Mouse (Mus musculus) stomach, embryonic 15.5 days (tissue): ENCODE measurements at regions not wholly inside any gene's neighbourhood (a gene's known extent, or its start where the extent isn't known, plus 50 kb on each side); places are given as distances from the start of the nearest gene placed in this dataset.

Source experiments
- ATAC-seq: fragments of 200-750 bp; cut with Nextera tagmentation; 2 replicates; pipeline ENCODE4 v1.8.0; 2017; ENCODE audit warnings: low read depth, moderate number of reproducible peaks, moderate TSS enrichment; ENCODE audit not compliant: insufficient read depth, low FRiP score
- H3K27ac ChIP-seq: fragments of 300-500 bp; sonication (generic); 2 replicates; pipeline ENCODE4 v1.5.1; 2015; ENCODE audit warnings: mild to moderate bottlenecking, inconsistent platforms
- H3K27me3 ChIP-seq: fragments of 300-500 bp; sonication (generic); replicated peaks from 2 replicates; pipeline ENCODE4 v1.6.1; 2015; ENCODE audit warnings: inconsistent platforms
- H3K36me3 ChIP-seq: fragments of 300-500 bp; sonication (generic); 2 replicates; pipeline ENCODE4 v1.6.1; 2015; ENCODE audit warnings: inconsistent platforms
- H3K4me1 ChIP-seq: fragments of 300-500 bp; sonication (generic); 2 replicates; pipeline ENCODE4 v1.6.1; 2015; ENCODE audit warnings: inconsistent platforms
- H3K4me2 ChIP-seq: fragments of 300-500 bp; sonication (generic); 2 replicates; pipeline ENCODE4 v1.6.1; 2015; ENCODE audit warnings: mild to moderate bottlenecking, inconsistent platforms
- H3K4me3 ChIP-seq: fragments of 300-500 bp; sonication (generic); replicated peaks from 2 replicates; pipeline ENCODE4 v1.5.1; 2015; ENCODE audit warnings: inconsistent platforms
- H3K9ac ChIP-seq: fragments of 300-500 bp; sonication (generic); 2 replicates; pipeline ENCODE4 v1.6.1; 2015; ENCODE audit warnings: inconsistent platforms
- H3K9me3 ChIP-seq: fragments of 300-500 bp; sonication (generic); 2 replicates; pipeline ENCODE4 v1.6.1; 2016; ENCODE audit warnings: inconsistent platforms
- WGBS: fragments of 180-500 bp; shearing (Covaris S2); methylation state at CpG from one replicate; pipeline ENCODE4 v1.1.7; 2015; 5-methylcytosine and 5-hydroxymethylcytosine counted together

DNA sequence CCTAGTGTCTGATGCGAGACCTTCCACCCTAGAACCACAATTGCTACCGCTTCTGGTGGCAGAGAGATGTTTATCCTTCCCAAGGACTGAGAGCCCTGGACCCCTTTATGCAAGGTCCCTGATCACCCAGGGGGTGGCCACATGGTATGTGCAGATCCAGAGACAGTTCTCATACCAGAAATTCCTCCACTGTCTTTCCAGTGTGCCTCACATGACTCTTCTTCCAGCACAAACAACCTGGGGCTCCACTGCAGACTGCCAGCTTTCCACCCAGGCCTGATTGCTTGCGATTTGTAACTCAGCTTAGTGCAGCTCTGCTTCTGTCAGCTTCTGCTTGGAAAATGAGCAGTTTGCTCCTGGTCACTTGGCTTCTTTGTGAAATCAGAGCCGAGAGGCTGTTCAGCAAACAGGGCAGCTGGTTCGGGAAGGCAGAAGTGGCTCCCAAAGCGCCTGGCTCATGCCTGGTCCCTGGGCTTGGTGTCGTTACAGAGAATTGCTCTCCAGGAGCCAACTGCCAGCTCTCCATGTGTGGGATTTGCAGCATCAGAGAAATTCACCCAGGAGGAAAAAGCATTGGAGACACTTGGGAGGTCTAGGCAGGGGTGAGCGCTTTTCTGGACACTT, 174.9 kb upstream of the Lef1 start:
- Histone ChIP-seq H3K4me1 (no peaks in the 10 kb centered on the region), H3K9ac (no peak overlapping the region), H3K27me3 (no peaks in the 10 kb centered on the region), H3K36me3 (no peaks in the 10 kb centered on the region), H3K4me2 (no peak overlapping the region), H3K9me3 (no peaks in the 10 kb centered on the region), H3K27ac (no peak overlapping the region), H3K4me3 (no peak overlapping the region)
- no peak for ATAC-seq
- WGBS, result 47% methylated on average over 8 of the region's 8 CpGs

- no peak overlapping the region for H3K27ac ChIP-seq
- H3K27me3 ChIP-seq, result no peaks in the 10 kb centered on the region
- H3K9me3 ChIP-seq, result no peaks in the 10 kb centered on the region
- H3K36me3 ChIP-seq, result no peaks in the 10 kb centered on the region
- H3K4me3 ChIP-seq, result no peak overlapping the region
- no peak for ATAC-seq
- H3K9ac ChIP-seq, result no peak overlapping the region
- 63% methylated on average over 6 of the region's 6 CpGs for WGBS
- no peaks in the 10 kb centered on the region for H3K4me1 ChIP-seq
- H3K4me2 ChIP-seq, result no peak overlapping the region
Observed at GRCm38 (mm10) chr3:130932723-130933122, 177.5 kb upstream of the Lef1 start.

DNA sequence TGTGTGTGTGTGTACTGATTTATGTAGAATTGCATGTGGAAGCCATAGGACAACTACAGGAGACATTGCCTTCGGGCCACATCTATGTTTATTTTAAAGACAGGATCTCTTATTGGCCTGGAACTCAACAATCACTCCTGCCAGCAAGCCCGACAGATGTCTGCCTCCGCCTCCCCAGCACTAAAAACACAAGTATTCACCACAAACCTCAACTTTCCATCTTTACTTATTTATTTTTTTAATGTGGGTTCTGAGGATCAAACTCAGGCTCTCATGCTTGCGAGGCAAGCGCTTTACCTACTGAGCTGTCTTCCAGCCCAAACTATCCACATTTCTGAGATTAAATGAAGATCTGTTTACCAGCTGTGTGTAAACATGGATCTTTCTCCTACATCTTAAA, 178.0 kb upstream of the Lef1 start:
- no peak for ATAC-seq

GRCm38 (mm10) chr3:130925000-130925399, 185.3 kb upstream of the Lef1 start:
- no peak overlapping the region for H3K4me3 ChIP-seq
- H3K27ac ChIP-seq, result no peak overlapping the region
- WGBS, result 59% methylated on average over 5 of the region's 5 CpGs
- H3K9me3 ChIP-seq, result no peaks in the 10 kb centered on the region
- no peaks in the 10 kb centered on the region for H3K27me3 ChIP-seq
- H3K36me3 ChIP-seq, result no peaks in the 10 kb centered on the region
- no peak for ATAC-seq
- no peak overlapping the region for H3K9ac ChIP-seq
- no peak overlapping the region for H3K4me2 ChIP-seq
- no peaks in the 10 kb centered on the region for H3K4me1 ChIP-seq

More for the DNA sequence above, 178.0 kb upstream of the Lef1 start:
- WGBS, result 79% methylated on average over 5 of the region's 5 CpGs
- Histone ChIP-seq H3K36me3 (no peaks in the 10 kb centered on the region), H3K9ac (no peak overlapping the region), H3K9me3 (no peaks in the 10 kb centered on the region), H3K27me3 (no peaks in the 10 kb centered on the region), H3K4me1 (no peaks in the 10 kb centered on the region), H3K4me3 (no peak overlapping the region), H3K27ac (no peak overlapping the region), H3K4me2 (no peak overlapping the region)

GRCm38 (mm10) chr3:130923615-130923958, 186.7 kb upstream of the Lef1 start:
- H3K4me2 ChIP-seq, result peak overlapping the region; percentile 44
- no peak overlapping the region for H3K9ac ChIP-seq
- no peaks in the 10 kb centered on the region for H3K4me1 ChIP-seq
- H3K27ac ChIP-seq, result no peak overlapping the region
- H3K9me3 ChIP-seq, result no peaks in the 10 kb centered on the region
- peak overlapping the region; percentile 13 for H3K4me3 ChIP-seq
- no peak for ATAC-seq
- H3K36me3 ChIP-seq, result no peaks in the 10 kb centered on the region
- no peaks in the 10 kb centered on the region for H3K27me3 ChIP-seq
- 26% methylated on average over 8 of the region's 8 CpGs for WGBS

DNA sequence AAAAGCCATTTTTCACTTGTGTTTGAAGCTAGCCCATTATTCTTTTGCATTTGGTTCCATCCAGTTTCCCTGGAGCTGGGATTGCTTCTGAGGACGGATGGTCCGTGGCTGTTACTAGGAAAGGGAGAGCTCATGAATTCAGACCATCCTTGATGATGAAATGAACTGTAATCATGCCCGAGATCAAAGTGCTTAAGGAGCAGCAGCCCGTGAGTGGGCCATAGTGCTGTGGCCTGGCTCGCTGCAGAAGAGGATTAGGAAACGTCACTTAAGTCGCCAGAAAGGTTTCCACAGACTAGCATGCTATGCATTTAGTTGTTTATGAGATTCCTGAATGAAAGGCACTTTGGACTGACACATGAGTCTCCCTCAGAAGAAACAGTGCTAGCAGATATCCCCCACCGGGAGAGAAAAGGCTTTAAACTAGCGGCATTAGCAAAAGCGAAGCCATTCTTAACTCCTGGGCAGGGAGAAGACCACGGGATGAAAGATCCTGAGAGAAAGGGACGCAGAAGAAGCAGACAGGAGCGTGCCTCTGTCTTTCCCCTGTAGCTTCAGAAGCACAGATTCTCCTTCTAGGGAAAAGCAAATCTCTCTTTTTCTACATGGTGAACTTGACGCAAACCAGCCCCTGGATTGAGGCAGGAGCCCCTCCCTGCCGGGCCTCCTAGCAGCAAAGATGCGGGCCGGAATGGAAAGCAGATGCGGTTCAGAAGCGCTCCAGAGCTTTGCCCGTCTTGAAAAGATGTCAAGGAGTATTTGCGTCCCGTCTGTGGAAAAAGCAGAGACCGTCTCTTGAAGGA, 187.3 kb upstream of the Lef1 start:
- Histone ChIP-seq H3K4me1 (no peaks in the 10 kb centered on the region), H3K27ac (no peak overlapping the region), H3K36me3 (no peaks in the 10 kb centered on the region), H3K9ac (no peak overlapping the region), H3K9me3 (no peaks in the 10 kb centered on the region), H3K4me2 (peak overlapping the region; percentile 44), H3K27me3 (no peaks in the 10 kb centered on the region), H3K4me3 (peak overlapping the region; percentile 13)
- WGBS, result 27% methylated on average over 23 of the region's 23 CpGs
- ATAC-seq, result no peak

DNA sequence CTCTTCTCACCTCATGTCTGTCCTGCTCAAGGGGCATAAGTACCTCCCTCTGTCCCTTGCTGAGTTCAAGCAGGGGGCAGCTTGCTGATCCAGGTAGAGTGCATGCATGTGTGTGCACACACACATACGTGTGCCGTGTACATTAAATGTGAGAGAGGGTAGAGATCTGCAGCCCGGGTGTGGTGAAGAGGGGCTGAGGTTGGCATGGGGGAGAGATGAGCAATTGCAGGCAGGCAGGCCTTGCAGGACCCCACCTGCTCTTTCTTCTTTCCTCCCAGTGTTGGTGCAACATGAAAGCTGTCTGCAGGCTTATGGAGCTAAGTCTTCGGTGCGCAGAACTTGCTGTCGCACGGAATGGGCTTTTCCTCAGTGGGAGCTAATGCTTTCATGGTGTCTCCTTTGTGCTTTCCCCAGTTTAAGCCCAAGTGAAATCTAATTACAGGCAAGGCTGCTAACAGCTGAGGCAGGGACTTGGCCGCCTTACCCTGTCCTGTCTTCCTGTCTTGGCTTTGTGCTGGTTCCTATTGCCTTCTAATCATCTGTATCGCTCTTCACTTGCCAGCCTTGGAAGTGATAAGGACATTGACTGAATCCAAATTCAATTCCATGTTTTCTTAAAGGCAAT, 188.5 kb upstream of the Lef1 start:
- Histone ChIP-seq H3K27me3 (no peaks in the 10 kb centered on the region), H3K27ac (no peak overlapping the region), H3K9me3 (no peaks in the 10 kb centered on the region), H3K4me2 (no peak overlapping the region), H3K4me3 (no peak overlapping the region), H3K36me3 (no peaks in the 10 kb centered on the region), H3K9ac (no peak overlapping the region), H3K4me1 (no peaks in the 10 kb centered on the region)
- no peak for ATAC-seq
- WGBS, result 90% methylated on average over 9 of the region's 9 CpGs

GRCm38 (mm10) chr3:130913812-130914211, 183.6 kb upstream of the Rpl34 start:
- H3K27me3 ChIP-seq, result no peaks in the 10 kb centered on the region
- no peak for ATAC-seq
- no peaks in the 10 kb centered on the region for H3K4me1 ChIP-seq
- H3K4me2 ChIP-seq, result no peak overlapping the region
- no peaks in the 10 kb centered on the region for H3K9me3 ChIP-seq
- H3K4me3 ChIP-seq, result no peak overlapping the region
- WGBS, result 55% methylated on average over 7 of the region's 7 CpGs
- no peak overlapping the region for H3K9ac ChIP-seq
- H3K36me3 ChIP-seq, result no peaks in the 10 kb centered on the region
- no peak overlapping the region for H3K27ac ChIP-seq

DNA sequence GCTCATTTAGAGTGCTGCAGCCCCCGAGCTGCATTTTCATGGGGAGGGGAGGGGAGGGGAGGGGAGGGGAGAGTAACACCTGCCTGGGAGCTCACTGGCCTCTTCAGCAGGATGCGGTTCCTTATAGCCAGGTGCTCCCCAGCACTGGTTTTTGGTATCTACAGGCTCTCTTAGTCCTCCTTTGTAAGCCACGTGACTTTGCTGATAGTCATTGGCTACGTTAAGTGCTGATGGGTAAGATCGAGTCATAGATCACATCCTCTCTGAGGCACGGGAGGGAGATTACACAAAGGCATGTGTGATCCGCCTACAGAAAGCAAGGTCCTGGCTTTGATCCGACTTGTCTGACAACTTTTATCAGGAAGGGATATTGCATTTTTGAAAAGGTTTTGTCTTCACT, 174.9 kb upstream of the Rpl34 start:
- H3K4me3 ChIP-seq, result no peak overlapping the region
- ATAC-seq, result no peak
- 41% methylated on average over 8 of the region's 8 CpGs for WGBS
- no peaks in the 10 kb centered on the region for H3K27me3 ChIP-seq
- no peak overlapping the region for H3K4me2 ChIP-seq
- H3K27ac ChIP-seq, result no peak overlapping the region
- no peak overlapping the region for H3K9ac ChIP-seq
- no peaks in the 10 kb centered on the region for H3K9me3 ChIP-seq
- H3K36me3 ChIP-seq, result no peaks in the 10 kb centered on the region
- H3K4me1 ChIP-seq, result no peaks in the 10 kb centered on the region

GRCm38 (mm10) chr3:130903329-130903728, 173.1 kb upstream of the Rpl34 start:
- WGBS, result 82% methylated on average over 7 of the region's 7 CpGs
- Histone ChIP-seq H3K4me2 (no peak overlapping the region), H3K36me3 (no peaks in the 10 kb centered on the region), H3K9ac (no peak overlapping the region), H3K27me3 (no peaks in the 10 kb centered on the region), H3K27ac (no peak overlapping the region), H3K4me3 (no peak overlapping the region), H3K9me3 (no peaks in the 10 kb centered on the region), H3K4me1 (no peaks in the 10 kb centered on the region)
- ATAC-seq, result no peak

GRCm38 (mm10) chr3:130902376-130902775, 172.2 kb upstream of the Rpl34 start:
- no peak overlapping the region for H3K4me3 ChIP-seq
- ATAC-seq, result no peak
- WGBS, result 81% methylated on average over 7 of the region's 7 CpGs
- no peaks in the 10 kb centered on the region for H3K36me3 ChIP-seq
- no peak overlapping the region for H3K4me2 ChIP-seq
- no peaks in the 10 kb centered on the region for H3K9me3 ChIP-seq
- no peaks in the 10 kb centered on the region for H3K27me3 ChIP-seq
- no peaks in the 10 kb centered on the region for H3K4me1 ChIP-seq
- H3K27ac ChIP-seq, result no peak overlapping the region
- H3K9ac ChIP-seq, result no peak overlapping the region

GRCm38 (mm10) chr3:130901343-130901742, 171.1 kb upstream of the Rpl34 start:
- WGBS, result 80% methylated on average over 12 of the region's 12 CpGs
- no peak overlapping the region for H3K4me3 ChIP-seq
- H3K9ac ChIP-seq, result no peak overlapping the region
- no peak overlapping the region for H3K4me2 ChIP-seq
- no peaks in the 10 kb centered on the region for H3K27me3 ChIP-seq
- no peak overlapping the region for H3K27ac ChIP-seq
- H3K4me1 ChIP-seq, result no peaks in the 10 kb centered on the region
- ATAC-seq, result 0 out of 2 replicates have a peak, but pooled peaks have one; percentile 25
- H3K36me3 ChIP-seq, result no peaks in the 10 kb centered on the region
- no peaks in the 10 kb centered on the region for H3K9me3 ChIP-seq
